Mouse (Mus musculus) spleen, embryonic (tissue): ENCODE results near the gene Chn2.

ENCODE experiments used
- CTCF ChIA-PET: fragments of 350-600 bp; sonication (Branson Sonifier 250); formaldehyde crosslinking; loops from one replicate; lab custom pipeline; 2022; lab: Charles Lee

Chn2 gene

GRCm38 (mm10) chr6:54193631-54194305 lies 154.4 kb downstream of the Chn2 start:
- CTCF ChIA-PET = interaction anchor here (0.7 kb wide), 1 partner anchor 240 kb away, joined by 8 read pairs; no protein-coding TSS in a partner anchor

GRCm38 (mm10) chr6:54197821-54198412 lies 158.6 kb downstream of the Chn2 start:
- CTCF ChIA-PET = no interaction called here

- CTCF ChIA-PET = no interaction called here
Measured at GRCm38 (mm10) chr6:54199516-54199915, 160.2 kb downstream of the Chn2 start.

DNA sequence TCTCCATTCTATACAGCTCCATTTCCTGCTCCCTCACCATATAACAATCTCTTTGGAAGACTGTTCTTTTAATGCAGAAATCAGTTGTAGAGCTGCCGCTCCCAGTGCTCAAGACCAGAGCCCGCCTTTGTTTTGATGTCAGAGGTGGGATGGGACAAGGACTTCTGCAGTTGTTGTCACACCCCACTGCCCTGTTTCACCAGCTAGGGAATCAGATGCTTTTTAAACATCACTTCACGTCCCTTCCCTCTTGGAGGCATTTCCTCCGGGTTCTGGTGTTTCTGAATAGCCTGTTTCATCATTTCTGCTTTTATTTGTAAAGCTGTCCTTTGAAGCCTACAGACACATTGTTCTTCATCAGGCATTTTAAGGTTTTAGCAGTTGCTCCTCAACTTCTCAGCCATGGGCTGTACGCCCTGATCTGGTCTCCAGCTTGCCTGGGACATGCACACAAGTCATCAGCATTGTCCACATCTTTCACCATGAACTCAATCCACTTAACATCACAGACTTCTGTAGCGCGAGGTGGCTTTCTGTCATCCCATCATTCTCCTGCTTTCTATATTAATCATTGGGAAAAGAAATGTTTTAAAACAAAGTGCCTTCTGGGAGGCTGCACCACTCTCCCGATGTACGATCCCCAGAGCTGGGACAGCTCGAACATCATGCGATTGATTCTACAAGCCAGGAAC lies 160.8 kb downstream of the Chn2 start:
- CTCF ChIA-PET = no interaction called here

GRCm38 (mm10) chr6:54202311-54203020 lies 163.1 kb downstream of the Chn2 start:
- CTCF ChIA-PET = no interaction called here

GRCm38 (mm10) chr6:54203316-54203715 lies 164.0 kb downstream of the Chn2 start:
- CTCF ChIA-PET = no interaction called here

DNA sequence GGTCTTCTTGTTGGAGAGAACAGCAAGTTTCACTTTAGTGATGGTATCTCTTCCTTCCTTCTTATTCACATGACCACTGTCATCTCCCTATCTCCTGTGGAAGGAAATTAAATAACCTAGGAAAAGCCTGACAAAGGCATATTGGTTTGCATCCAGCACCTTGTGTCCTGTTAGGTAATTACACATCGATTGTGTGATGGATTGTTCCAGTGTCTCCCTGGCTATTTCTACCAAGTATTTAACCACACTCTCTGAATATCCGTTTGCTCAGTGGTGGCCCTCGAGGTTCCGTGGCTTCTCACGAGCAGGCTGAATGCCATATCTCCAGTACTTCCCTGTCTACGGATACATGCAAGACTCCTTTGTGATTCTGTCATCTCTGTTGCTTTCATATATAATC lies 164.6 kb downstream of the Chn2 start:
- CTCF ChIA-PET = no interaction called here

- CTCF ChIA-PET = no interaction called here
Measured at GRCm38 (mm10) chr6:54204931-54205330, 165.6 kb downstream of the Chn2 start.

DNA sequence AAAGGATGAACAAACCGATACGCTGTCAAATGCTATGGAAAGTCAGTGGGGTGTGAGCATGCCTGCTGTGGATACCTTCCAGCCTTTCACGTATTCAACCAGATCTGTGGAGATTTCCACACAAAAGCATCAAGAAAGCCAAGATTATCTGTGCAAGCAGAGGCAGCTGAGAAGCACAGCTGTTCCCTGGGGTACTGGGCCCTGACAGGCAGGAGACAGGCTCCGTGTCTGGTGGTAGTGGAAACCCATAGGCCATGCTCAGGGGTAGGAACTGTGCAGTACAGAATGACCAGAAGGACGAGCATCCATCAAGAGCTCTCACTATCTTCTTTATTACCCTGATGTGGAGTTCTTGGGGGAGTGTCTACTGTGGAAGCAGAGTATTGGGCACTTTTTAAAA lies 166.1 kb downstream of the Chn2 start:
- CTCF ChIA-PET = no interaction called here

DNA sequence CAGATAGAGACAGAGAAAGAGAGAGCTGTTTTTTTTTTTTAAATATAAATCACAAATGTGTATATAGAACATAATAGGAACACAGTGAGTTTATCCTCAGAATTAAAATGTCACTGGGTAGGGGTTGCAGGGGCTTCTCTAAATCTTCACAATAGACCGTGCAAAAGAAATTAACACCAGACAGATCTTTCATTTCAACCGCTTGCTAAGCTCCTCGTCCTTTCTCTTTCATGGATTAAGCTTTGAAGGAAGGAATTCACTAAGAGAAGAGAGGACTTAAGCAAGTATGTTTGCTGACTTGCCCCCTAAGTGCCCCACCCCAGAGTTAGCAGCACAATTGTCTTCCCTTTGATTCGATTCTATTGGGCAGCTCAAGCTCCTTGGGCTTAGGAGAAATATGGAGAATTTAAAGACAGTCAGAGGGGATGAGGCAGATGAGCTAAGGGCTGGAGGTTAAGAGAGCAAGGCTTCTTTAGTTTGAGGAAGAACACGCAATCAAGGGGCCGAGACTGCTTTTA lies 166.9 kb downstream of the Chn2 start:
- CTCF ChIA-PET = interaction anchor here (0.5 kb wide), 1 partner anchor 58 kb away, joined by 3 read pairs; no protein-coding TSS in a partner anchor

- CTCF ChIA-PET = no interaction called here
Measured at GRCm38 (mm10) chr6:54208786-54209185, 169.4 kb downstream of the Chn2 start.

- CTCF ChIA-PET = no interaction called here
Measured at GRCm38 (mm10) chr6:54210971-54211370, 171.6 kb downstream of the Chn2 start.

DNA sequence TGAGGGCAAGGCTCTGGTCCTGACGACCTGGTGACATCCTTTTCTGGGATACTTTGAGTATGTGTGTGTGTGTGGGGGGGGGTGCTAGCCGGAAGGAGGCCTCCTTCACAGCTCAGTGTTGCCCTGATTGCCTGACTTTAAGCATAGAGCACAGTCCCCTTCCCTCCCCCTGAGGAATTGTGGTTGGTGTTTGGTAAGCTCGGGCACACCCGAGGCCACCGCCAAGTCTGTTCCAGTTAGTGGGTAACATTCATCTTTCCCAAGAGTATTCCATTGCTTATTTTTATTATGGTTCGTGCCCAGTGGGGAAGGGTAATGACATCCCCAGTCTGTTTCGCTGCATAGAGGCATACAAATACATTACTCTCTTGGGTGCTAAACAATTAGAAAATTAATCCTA lies 172.6 kb downstream of the Chn2 start:
- CTCF ChIA-PET = no interaction called here

- CTCF ChIA-PET = no interaction called here
Measured at GRCm38 (mm10) chr6:54213743-54214142, 174.4 kb downstream of the Chn2 start.

DNA sequence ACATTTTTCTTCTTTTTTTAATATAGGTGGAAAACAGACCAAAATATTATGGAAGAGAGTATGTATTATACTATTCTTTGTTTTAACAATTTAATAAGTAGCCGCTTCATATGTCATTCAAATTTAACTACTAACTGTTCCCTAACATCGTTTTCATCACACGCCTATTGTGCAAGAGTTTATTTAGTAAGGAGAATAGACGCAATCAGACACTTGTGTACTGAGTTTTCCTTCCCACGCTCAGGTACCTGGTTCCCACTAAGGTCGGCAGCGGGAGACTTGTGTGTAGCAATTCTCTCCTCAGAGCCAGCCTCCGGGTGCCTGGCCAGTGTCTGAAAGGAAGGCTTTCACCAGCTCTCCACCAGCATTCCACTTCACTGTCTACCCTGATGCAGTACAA lies 176.3 kb downstream of the Chn2 start:
- CTCF ChIA-PET = no interaction called here

DNA sequence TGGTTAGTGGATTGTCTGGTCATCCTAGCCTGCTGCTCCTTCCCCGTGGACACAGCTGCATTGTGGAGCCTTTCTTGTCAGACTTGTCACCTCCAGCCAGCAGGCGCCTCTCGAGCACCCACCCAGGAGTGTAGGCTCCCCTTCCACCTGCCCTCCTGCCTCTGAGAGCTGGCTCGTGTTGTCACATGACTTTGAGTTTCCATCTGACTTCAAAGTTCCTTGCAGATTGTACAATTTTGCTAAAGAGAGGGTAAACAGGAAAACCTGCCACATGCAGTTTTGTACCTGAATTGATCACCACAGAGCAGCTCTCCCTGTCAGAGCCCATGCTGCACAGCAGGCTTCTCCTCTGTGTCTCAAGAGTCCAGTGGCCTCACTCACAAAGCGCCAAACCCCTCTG lies 177.2 kb downstream of the Chn2 start:
- CTCF ChIA-PET = no interaction called here

DNA sequence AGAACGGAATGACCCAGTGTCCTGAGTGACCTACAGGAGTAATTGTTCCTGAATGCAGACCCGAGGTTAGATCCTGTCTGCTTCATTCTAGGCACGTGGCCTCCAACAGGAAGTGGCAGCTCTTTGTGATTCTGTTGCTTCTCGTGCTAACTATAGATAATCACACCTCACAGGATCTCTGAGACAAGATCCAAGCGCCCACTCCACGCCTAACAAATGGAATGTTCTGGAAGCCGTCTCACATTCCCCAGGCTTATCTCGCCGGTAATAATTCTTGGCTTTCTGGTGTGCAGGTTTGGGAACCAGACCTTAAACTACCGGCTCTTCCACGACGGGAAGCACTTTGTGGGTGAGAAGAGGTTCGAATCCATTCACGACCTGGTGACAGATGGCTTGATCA lies 180.8 kb downstream of the Chn2 start:
- CTCF ChIA-PET = no interaction called here

DNA sequence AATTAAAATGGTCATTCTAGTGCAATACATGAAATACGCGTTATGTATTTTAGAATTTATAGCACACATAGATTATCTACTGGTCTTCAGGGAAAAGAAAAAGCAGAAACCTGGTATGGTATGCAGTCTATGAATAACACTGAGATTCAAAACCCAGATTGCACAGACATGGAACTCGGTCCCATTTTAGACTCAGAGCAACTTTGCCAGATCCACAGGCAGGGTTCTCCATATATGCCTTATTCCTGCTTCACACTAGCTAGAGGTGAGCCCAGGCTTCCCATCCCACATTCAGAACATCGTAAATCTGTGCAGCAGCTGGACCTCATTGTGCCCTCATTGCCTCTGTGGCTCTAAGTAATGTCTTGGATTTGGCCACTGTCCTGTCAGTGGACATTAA lies 184.2 kb downstream of the Chn2 start:
- CTCF ChIA-PET = no interaction called here

GRCm38 (mm10) chr6:54224325-54224724 lies 185.0 kb downstream of the Chn2 start:
- CTCF ChIA-PET = no interaction called here

DNA sequence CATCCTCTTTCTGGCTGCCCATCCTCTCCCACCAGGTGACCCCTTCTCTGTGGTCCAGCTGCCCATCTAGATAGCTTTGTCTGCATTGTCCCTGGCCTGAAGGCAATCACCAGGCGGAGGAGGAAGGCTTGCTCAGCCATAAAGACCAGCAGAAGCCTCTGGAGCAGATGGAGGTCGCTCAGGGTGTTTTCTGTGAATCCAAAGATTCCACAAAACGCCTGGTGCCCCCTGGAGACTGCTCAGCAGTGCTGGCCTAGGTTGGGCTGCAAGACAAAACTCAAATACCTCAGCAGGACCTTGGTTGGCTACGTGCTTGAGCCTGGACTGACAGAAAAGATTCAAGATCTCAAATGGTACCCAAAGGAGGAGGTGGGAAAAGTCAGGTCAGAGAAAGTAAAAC lies 186.0 kb downstream of the Chn2 start:
- CTCF ChIA-PET = no interaction called here

GRCm38 (mm10) chr6:54227061-54227460 lies 187.7 kb downstream of the Chn2 start:
- CTCF ChIA-PET = no interaction called here

DNA sequence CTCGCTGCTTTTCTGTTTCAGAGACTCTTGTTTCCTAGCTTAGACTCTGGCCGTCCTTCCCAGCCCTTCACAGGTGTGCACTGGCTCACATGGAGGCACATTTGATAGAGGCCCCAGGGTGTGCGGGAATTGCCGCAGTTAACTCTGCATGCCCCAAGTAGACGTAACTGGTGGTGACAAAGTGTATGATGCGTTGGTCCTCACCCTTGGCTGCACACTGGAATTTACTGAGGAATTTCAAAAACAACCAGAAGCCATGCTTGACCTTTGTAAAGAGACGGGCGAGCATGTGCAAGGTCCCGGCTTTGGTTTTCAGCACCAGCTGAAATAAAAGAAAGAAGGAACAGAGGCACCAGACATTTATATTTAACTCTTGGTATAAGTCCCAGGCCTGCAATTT lies 189.1 kb downstream of the Chn2 start:
- CTCF ChIA-PET = interaction anchor here (0.5 to 1.2 kb wide), 2 partner anchors 194 to 446 kb away, joined by 3 to 4 read pairs; no protein-coding TSS in a partner anchor
